Mouse (Mus musculus): ENCODE measurements around the gene Nudt13. TPM values are rescaled to one million over a fixed set of nuclear protein-coding genes. Genes with fewer than 3 reads are reported as not detected.

Nudt13 gene
- polyA plus RNA-seq, 1 experiment from 2014 or later, result 14.8 TPM

DNA sequence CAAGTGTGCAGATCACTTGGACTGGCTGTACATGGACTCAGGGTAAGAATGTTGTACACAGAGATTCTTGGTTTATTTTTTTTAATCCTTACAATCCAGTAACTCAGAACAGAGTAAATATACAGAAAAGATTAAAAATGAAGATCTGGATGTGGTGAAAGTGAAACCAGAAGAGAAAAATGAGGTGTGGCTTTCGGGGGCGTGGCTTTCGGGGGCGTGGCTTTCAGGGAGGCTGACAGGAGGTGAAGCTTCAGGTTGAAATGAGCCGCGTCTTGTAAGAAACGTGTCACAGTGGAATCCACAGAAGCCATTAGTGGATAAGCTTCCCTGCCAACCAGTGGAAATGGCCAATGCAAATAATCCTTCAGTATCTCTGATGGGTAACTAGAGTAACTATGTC lies 46.4 kb downstream of the Nudt13 start:
- H3K36me3 ChIP-seq, result peaks cover 30% of the 10 kb centered on the region
- WGBS, result 73% methylated on average over 7 of the region's 7 CpGs
- ATAC-seq (replicated peaks; ENCODE audit: insufficient number of reproducible peaks, insufficient read depth, low FRiP score, low read depth), result no peak

DNA sequence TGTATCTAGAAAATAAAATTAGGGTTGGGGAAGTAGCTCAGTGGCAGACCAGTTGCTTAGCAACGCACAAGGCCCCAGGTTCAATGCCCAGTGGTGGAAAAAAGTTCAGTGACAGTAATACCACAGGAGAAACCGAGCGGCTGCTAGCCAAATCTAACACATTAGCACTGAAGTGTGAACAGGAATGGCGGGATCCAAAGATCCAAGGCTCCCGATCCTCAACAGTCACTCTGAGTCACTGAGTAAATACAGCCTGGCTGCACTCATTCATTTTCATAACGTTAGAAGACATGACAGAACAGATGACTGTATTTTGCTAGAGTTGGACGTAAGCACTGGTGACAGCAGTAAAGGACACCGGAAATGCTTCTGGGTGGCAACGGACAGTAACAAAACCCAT lies 51.4 kb downstream of the Nudt13 start:
- WGBS, result 79% methylated on average over 9 of the region's 9 CpGs
- no peak for ATAC-seq (replicated peaks; ENCODE audit: insufficient number of reproducible peaks, insufficient read depth, low FRiP score, low read depth)

More for the DNA sequence above, 46.4 kb downstream of the Nudt13 start:
- H3K27ac ChIP-seq, result no peak overlapping the region
- H3K4me3 ChIP-seq, result no peak overlapping the region
- H3K27me3 ChIP-seq, result no peaks in the 10 kb centered on the region
- H3K4me1 ChIP-seq (replicated peaks), result peaks cover 1% of the 10 kb centered on the region; the same call in 1 of the 2 replicates
- H3K4me2 ChIP-seq, result no peak overlapping the region
- no peak overlapping the region for H3K9ac ChIP-seq
- no peaks in the 10 kb centered on the region for H3K9me3 ChIP-seq (replicated peaks)

DNA sequence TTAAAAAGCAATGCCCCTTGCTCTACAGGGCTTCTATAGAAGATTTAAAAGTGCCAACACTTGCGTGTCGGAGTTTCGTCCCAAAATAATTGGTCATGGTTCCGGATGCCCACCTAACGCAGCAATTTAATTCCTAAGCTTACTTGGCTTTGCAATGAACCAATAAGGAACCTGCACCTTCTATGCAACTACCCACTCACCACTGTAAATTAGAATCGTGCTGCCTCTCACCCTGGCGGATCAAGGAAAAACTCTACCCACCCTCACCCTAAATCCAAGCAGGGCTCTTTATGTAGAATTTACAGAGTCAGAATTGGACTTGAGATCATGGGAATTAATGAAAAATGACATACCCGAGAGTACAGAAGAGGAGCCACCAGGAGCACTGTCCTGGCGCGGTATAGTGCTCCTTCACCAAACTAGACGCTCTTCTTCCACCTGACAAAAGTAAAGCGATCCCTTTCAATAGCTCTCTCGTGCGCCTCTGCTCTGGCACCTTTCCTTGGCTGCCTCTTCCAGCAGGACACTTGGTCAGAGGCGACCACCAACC lies 53.0 kb downstream of the Nudt13 start:
- peak overlapping the region; percentile 94 for H3K4me3 ChIP-seq
- H3K9me3 ChIP-seq (replicated peaks), result no peaks in the 10 kb centered on the region
- H3K36me3 ChIP-seq, result peaks cover 3% of the 10 kb centered on the region
- 3% methylated on average over 15 of the region's 15 CpGs for WGBS
- ATAC-seq (replicated peaks; ENCODE audit: insufficient number of reproducible peaks, insufficient read depth, low FRiP score, low read depth), result peak; percentile 55
- peak overlapping the region; percentile 61 for H3K4me2 ChIP-seq
- H3K27ac ChIP-seq, result peak overlapping the region; percentile 97
- peak overlapping the region; percentile 63 for H3K9ac ChIP-seq
- peaks cover 21% of the 10 kb centered on the region for H3K4me1 ChIP-seq (replicated peaks)
- H3K27me3 ChIP-seq, result no peaks in the 10 kb centered on the region

More for the DNA sequence above, 51.4 kb downstream of the Nudt13 start:
- Histone ChIP-seq H3K9ac (no peak overlapping the region), H3K27me3 (no peaks in the 10 kb centered on the region), H3K9me3 (replicated peaks) (no peaks in the 10 kb centered on the region), H3K27ac (no peak overlapping the region), H3K4me3 (no peak overlapping the region), H3K4me2 (no peak overlapping the region), H3K36me3 (peaks cover 14% of the 10 kb centered on the region), H3K4me1 (replicated peaks) (peaks cover 21% of the 10 kb centered on the region)

DNA sequence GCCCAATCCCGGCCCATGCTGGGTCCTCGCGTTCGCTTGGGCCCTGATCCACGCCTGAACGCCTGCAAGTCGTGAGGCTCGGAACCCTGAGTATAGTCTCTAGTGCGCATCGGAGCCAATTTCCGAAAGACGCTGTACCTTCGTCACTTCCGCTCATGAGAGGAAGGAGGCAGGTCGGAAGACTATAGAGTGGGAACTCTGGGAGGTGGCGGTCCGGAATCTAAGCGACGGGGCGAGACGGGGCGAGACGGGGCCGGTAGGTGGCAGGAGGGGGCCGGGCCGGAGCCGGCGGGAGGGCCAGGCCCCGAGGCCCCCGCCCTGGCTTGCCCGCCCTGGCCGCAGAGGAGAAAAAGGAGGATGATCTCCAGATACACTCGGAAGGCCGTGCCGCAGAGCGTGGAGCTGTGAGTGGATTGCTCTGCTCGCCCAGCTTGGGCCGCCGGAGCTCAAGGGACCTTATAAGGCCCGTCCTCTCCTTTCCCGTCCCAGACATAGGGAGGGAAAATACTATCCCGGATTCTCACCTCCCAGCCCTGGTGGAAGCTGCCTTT lies 53.6 kb downstream of the Nudt13 start, which contains the start of the genes Ecd and Fam149b:
Gene Ecd, minus strand, starts transcription at position 131 of the 551 bp plus-strand sequence.
Gene Fam149b, plus strand, starts transcription at position 172 of the 551 bp plus-strand sequence.
- no peaks in the 10 kb centered on the region for H3K27me3 ChIP-seq
- no peaks in the 10 kb centered on the region for H3K9me3 ChIP-seq (replicated peaks)
- H3K4me3 ChIP-seq, result peak within 1 kb of the TSS; percentile 94
- peak; percentile 98 for ATAC-seq (replicated peaks; ENCODE audit: insufficient number of reproducible peaks, insufficient read depth, low FRiP score, low read depth)
- under 1% methylated on average over 35 of the region's 42 CpGs for WGBS
- peaks cover 8% of the 10 kb centered on the region for H3K36me3 ChIP-seq
- H3K4me2 ChIP-seq, result peak within 1 kb of the TSS; percentile 61
- peaks cover 21% of the 10 kb centered on the region for H3K4me1 ChIP-seq (replicated peaks)
- H3K9ac ChIP-seq, result peak within 1 kb of the TSS; percentile 96
- peak within 1 kb of the TSS; percentile 97 for H3K27ac ChIP-seq

DNA sequence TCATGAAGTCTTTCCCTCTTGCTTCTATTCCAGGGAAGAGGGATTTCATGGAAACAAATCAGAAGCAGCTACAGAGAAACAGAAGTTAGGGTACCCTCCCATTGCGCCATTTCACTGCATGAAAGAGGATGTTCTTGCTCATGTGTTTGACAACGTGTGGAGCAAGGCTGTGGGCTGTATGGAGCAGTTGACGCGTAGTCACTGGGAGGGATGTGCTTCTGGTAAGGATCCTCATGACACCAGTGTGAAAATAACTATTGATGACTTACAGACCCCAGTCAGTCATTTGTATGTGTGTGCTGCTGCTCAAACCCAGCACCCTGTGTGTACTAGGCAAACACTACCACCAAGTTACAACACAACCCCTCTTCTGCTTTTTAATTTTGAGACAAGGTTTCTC lies 68.7 kb downstream of the Nudt13 start:
- H3K36me3 ChIP-seq, result peaks cover 77% of the 10 kb centered on the region
- H3K4me3 ChIP-seq, result no peak overlapping the region
- WGBS, result 88% methylated on average over 4 of the region's 4 CpGs
- H3K4me1 ChIP-seq (replicated peaks), result no peaks in the 10 kb centered on the region
- H3K9ac ChIP-seq, result no peak overlapping the region
- no peak overlapping the region for H3K4me2 ChIP-seq
- no peaks in the 10 kb centered on the region for H3K9me3 ChIP-seq (replicated peaks)
- H3K27ac ChIP-seq, result no peak overlapping the region
- ATAC-seq (replicated peaks; ENCODE audit: insufficient number of reproducible peaks, insufficient read depth, low FRiP score, low read depth), result no peak
- H3K27me3 ChIP-seq, result no peaks in the 10 kb centered on the region

Other genes with a start within 250 kb of the Nudt13 start
- 7.7 and 9.3 TPM in 2 replicates for gene Saysd1, start 156.2 kb upstream of the Nudt13 start, polyA plus RNA-seq (2015; fragmentation: Nextera tagmentation; extraction: Ambion mirVana)
- gene Kcnk5, start 112.9 kb upstream of the Nudt13 start, polyA plus RNA-seq (2015; fragmentation: Nextera tagmentation; extraction: Ambion mirVana), result 1.8 and 4.1 TPM in 2 replicates
- gene Kcnk16, start 25.5 kb upstream of the Nudt13 start, polyA plus RNA-seq (2015; fragmentation: Nextera tagmentation; extraction: Ambion mirVana), result 0.13 and 0.44 TPM in 2 replicates
- 28.2 and 37.5 TPM in 2 replicates for gene Ecd, start 53.4 kb downstream of the Nudt13 start, polyA plus RNA-seq (2015; fragmentation: Nextera tagmentation; extraction: Ambion mirVana)
- 23.1 and 27.3 TPM in 2 replicates for gene Fam149b, start 53.5 kb downstream of the Nudt13 start, polyA plus RNA-seq (2015; fragmentation: Nextera tagmentation; extraction: Ambion mirVana)
- gene Dnajc9, start 94.2 kb downstream of the Nudt13 start, polyA plus RNA-seq (2015; fragmentation: Nextera tagmentation; extraction: Ambion mirVana), result 89.5 and 99.0 TPM in 2 replicates
- gene Mrps16, start 98.9 kb downstream of the Nudt13 start, polyA plus RNA-seq (2015; fragmentation: Nextera tagmentation; extraction: Ambion mirVana), result 88.5 and 98.2 TPM in 2 replicates
- 0.40 and 0.46 TPM in 2 replicates for gene Cfap70, start 157.5 kb downstream of the Nudt13 start, polyA plus RNA-seq (2015; fragmentation: Nextera tagmentation; extraction: Ambion mirVana)
- gene Anxa7, start 185.4 kb downstream of the Nudt13 start, polyA plus RNA-seq (2015; fragmentation: Nextera tagmentation; extraction: Ambion mirVana), result 40.6 and 44.8 TPM in 2 replicates
- 0.45 and 0.56 TPM in 2 replicates for gene Mss51, start 202.2 kb downstream of the Nudt13 start, polyA plus RNA-seq (2015; fragmentation: Nextera tagmentation; extraction: Ambion mirVana)